Mouse (Mus musculus): ENCODE measurements around the gene Fam57b. TPM values are rescaled to one million over a fixed set of nuclear protein-coding genes. Genes with fewer than 3 reads are reported as not detected.

The Fam57b gene
- polyA plus RNA-seq, 1 experiment from 2014 or later, result 21.4 TPM

DNA sequence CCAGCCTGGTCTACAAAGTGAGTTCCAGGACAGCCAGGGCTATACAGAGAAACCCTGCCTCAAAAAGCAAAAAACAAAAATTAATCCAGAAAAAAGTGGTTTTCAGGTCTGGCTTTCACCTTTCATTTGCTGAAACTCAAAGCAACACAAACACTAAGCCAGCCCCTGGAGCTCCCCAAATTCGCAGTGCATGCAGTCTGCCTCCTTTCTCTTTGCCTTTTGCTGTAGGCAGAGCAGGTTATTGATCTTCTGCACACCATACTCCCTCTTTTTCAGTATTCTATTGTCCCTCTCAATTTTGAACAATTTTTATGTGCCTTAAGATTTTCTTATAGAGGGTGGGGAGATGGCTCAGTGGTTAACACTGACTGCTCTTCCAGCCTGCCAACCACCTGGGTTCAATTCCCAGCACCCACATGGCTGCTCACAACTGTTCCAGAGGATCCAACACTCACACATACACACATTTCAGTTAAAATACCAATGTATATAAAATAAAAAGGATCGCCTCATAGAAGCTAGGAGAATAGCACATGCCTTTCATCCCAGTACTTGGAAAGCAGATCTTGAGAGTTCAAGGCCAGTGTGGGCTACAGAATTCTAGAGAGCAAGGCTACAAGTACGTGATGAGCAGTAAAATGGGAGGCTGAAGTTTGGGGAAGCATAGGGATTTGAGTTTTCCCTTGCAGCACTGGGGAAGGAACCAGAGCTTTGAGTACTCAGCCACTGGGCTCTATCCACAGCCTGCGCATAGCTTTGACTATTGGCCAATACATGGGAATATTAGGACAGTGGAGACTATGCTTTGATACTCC lies 3.8 kb upstream of the Fam57b start:
- Histone ChIP-seq H3K27ac (no peak overlapping the region), H3K4me1 (peaks cover 53% of the 10 kb centered on the region), H3K9ac (no peak overlapping the region), H3K4me3 (no peak overlapping the region), H3K9me3 (no peaks in the 10 kb centered on the region), H3K27me3 (replicated peaks) (no peaks in the 10 kb centered on the region), H3K4me2 (replicated peaks) (0 out of 2 replicates have a peak overlapping the region, but pooled peaks have one; percentile 81), H3K36me3 (peaks cover 45% of the 10 kb centered on the region)
- WGBS, result 75% methylated on average over 4 of the region's 4 CpGs
- ATAC-seq (ENCODE audit: low FRiP score, low read depth), result no peak

DNA sequence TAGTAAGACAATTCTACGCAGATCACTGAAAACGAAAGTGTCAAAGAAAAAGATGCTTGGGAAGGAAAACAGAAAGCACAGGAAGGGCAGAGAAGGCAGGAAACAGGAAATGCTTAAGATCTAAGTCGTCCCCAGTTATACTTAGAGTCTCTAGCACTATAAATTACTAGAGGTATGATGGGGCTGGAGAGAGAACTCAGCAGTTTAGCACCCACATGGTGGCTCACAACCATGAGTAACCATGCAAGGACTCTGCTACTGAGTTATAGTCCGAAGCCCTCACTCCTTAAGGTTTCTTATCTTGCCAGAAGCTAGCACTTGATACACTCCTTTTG lies 3.2 kb upstream of the Fam57b start:
- Histone ChIP-seq H3K4me1 (peaks cover 53% of the 10 kb centered on the region), H3K27ac (no peak overlapping the region)

DNA sequence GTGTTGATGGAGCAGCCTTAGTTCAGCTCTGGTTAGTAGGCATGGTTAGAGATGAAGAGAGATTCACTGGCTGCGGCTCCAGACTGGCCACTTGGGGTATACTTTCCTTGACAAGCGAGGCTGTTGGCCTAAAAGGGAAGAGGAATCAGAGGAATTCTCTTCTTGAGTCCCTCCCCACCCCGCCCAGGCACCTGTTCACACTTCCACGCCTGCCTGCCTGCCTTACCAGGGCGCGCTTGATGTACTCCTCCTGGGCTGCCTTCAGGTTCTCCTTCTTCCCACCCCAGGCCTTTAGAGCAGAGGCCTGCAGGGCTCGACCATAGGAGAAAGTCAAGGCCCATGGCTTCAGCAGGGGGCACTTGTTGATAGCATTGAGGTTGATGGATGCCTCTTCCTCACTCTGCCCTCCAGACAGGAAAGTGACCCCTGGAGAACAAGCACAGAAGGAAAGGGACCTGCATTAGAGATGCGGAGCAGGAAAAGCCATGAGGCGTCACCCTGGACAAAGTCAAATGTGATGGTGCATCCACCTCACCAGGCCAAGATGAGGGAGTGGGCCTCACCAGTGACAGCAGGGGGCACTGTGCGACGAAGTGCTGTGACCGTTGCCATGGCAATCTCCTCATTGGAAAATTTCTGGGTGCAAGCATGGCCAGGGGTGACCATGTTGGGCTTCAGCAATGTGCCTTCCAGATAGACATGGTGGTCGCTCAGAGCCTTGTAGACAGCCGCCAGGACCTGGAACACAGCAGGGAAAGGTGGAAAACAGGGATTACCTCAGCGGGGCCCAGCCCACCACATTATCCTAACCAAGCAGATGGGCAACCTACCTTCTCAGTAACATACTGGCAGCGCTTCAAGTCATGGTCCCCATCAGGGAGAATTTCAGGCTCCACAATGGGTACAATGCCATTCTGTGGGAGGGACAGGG lies 1.8 kb upstream of the Fam57b start:
- no peaks in the 10 kb centered on the region for H3K27me3 ChIP-seq (replicated peaks)
- no peak overlapping the region for H3K27ac ChIP-seq
- H3K4me1 ChIP-seq, result peaks cover 57% of the 10 kb centered on the region
- H3K4me3 ChIP-seq, result no peak overlapping the region
- no peaks in the 10 kb centered on the region for H3K9me3 ChIP-seq
- H3K4me2 ChIP-seq (replicated peaks), result no peak overlapping the region
- H3K9ac ChIP-seq, result no peak overlapping the region
- H3K36me3 ChIP-seq, result peaks cover 29% of the 10 kb centered on the region
- no peak for ATAC-seq (ENCODE audit: low FRiP score, low read depth)
- 78% methylated on average over 16 of the region's 16 CpGs for WGBS

More for the DNA sequence above, 3.2 kb upstream of the Fam57b start:
- 79% methylated on average over 4 of the region's 4 CpGs for WGBS
- Histone ChIP-seq H3K9me3 (no peaks in the 10 kb centered on the region), H3K4me3 (no peak overlapping the region), H3K9ac (no peak overlapping the region), H3K36me3 (peaks cover 39% of the 10 kb centered on the region), H3K4me2 (replicated peaks) (no peak overlapping the region), H3K27me3 (replicated peaks) (no peaks in the 10 kb centered on the region)
- ATAC-seq (ENCODE audit: low FRiP score, low read depth), result no peak

DNA sequence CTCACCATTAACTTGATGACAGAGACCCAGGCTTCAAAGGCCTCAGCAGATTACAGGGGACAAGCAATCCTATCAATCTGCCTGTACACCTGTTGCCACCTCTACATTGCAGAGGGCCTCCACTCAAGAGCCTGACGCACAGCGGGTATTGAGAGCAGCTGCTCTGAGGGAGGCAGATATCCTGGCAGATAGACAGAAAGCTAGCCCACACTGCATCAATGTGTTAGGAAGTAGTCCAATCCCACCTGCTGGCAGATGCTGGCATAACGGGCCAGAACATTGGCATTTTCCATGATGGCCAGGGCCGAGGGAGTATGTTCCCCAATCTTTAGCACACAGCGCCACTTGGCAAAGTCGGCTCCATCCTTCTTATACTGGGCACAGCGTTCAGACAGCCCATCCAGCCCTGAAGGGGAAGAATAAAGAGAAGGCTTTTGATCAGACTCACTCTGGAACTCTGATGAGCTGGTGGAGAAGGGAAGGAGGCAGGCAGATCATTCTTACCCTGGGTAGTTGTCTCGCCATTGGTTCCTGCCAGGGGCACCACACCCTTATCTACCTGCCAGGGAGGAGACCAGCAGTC lies 1.0 kb upstream of the Fam57b start:
- Histone ChIP-seq H3K4me1 (peaks cover 49% of the 10 kb centered on the region), H3K4me3 (no peak overlapping the region), H3K27ac (no peak overlapping the region), H3K9me3 (no peaks in the 10 kb centered on the region), H3K9ac (no peak overlapping the region), H3K27me3 (replicated peaks) (no peaks in the 10 kb centered on the region), H3K4me2 (replicated peaks) (peak overlapping the region; percentile 14; the same call in 1 of the 2 replicates), H3K36me3 (peaks cover 29% of the 10 kb centered on the region)
- ATAC-seq (ENCODE audit: low FRiP score, low read depth), result no peak
- WGBS, result 77% methylated on average over 8 of the region's 8 CpGs

DNA sequence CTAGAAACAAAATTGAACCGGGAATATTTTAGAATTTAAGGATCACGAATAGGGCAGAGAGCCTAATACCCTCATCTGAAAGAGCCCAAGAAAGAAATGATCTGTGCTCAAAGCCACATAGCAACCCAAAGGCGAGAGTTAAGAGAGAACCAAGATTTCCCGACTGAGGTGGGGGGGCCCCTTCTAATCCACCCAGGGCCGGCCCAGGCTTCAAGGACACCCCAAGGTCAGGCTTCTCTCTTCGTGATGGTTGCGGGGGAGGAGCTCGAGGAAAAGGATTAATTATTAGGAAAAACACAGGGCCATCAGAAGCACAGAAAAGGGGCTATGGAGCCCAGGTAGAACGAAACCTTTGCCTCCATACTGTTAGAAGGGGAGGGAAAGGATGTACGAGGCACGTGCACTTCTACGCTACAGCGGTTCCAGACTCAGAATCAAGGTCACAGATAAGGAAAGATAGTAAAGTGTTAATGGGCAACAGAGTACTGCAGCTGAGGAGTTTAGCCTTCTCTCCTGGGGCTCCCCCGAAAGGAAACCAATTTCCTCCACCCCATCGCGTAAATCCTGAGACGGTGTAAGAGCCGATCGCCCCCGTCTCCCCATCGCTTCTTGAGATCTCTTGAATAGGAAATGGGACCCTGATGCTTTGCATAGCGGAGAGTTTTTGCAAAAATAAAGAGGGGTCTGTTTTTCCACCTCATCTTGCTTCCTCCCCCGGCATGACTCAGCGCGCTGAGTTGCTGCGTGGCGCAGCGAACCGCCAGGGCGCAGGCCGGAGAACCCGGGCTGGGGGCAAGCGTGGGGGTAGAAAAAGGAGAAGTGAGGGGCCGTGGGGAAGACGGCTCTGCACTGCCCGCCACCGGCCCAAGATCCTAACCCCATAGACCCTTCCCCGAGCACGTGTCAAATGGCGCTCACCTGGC lies 920 bp downstream of the Fam57b start:
- no peaks in the 10 kb centered on the region for H3K27me3 ChIP-seq (replicated peaks)
- peak overlapping the region; percentile 84 for H3K4me2 ChIP-seq (replicated peaks)
- 1% methylated on average over 40 of the region's 40 CpGs for WGBS
- ATAC-seq (ENCODE audit: low FRiP score, low read depth), result no peak
- H3K27ac ChIP-seq, result peak overlapping the region; percentile 90; the same call in 1 of the 2 replicates
- peaks cover 40% of the 10 kb centered on the region for H3K4me1 ChIP-seq
- H3K4me3 ChIP-seq, result peak overlapping the region; percentile 74
- peak overlapping the region; percentile 86 for H3K9ac ChIP-seq
- no peaks in the 10 kb centered on the region for H3K9me3 ChIP-seq
- H3K36me3 ChIP-seq, result peaks cover 39% of the 10 kb centered on the region

DNA sequence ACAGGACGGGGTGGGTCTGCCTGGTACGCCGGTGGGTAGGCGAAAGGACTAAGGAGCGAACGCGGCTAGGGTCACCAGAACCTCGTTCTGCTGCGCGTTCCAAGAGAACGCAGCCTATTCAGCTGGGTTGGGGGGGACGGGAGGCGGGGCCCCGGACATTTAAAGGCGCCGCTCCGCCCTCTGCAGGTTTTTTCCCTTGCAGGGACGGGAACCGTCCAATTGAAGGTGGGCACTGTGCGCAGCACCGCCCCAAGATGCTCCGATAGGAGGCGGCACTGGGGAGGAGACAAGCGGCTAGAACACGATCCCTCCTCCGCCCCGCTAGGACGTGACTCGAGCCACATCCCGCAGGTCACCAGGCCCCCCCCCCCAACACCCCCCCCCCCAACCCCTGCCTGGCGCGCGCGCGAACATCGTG lies 1.6 kb downstream of the Fam57b start:
- ATAC-seq (ENCODE audit: low FRiP score, low read depth), result peak; percentile 95
- WGBS, result 0% methylated on average over 30 of the region's 36 CpGs
- no peaks in the 10 kb centered on the region for H3K9me3 ChIP-seq
- H3K4me3 ChIP-seq, result peak overlapping the region; percentile 74
- no peaks in the 10 kb centered on the region for H3K27me3 ChIP-seq (replicated peaks)
- peak overlapping the region; percentile 90; the same call in 1 of the 2 replicates for H3K27ac ChIP-seq
- peaks cover 40% of the 10 kb centered on the region for H3K4me1 ChIP-seq
- H3K36me3 ChIP-seq, result peaks cover 39% of the 10 kb centered on the region
- peak overlapping the region; percentile 86 for H3K9ac ChIP-seq
- H3K4me2 ChIP-seq (replicated peaks), result peak overlapping the region; percentile 84

DNA sequence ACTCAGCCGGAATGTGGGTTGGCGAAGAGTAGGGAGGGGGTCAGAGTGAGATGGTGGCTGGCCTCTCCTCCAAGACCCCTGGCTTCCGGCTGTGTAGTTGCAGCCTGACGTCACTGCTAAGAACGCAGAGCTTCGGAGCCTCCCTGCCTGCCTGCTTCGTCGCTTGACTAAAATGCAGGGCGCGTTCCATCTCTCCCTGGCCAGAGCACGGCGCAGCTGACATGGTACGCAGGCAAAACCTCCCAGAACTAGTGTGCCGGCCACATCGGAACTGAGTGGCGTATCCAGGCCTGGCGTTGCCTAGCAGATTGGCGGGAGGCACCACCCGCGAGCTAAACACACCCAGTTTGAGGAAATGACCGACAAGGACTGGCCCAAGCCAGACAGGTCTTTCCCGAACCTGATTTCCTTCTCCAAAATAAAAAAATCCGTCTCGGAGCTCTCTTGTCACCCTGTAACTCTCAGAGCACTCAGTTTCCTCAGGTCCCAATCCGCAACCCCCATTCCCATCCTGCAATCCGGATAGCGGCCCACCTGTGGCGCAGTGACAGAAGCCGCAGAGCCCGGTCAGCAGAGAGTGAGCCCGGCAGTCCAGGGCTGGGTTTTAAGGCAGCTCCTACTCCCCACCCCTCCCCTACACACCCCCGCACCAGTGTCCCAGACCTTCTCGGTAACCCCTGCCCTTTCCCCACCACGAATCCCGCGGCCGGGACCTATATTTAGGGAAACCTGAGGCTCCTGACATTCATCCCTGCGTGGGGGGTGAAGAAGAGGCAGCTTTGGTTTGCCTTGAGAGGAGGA lies 2.2 kb downstream of the Fam57b start:
- Histone ChIP-seq H3K27ac (peak overlapping the region; percentile 90), H3K4me2 (replicated peaks) (peak overlapping the region; percentile 84), H3K27me3 (replicated peaks) (no peaks in the 10 kb centered on the region), H3K9me3 (no peaks in the 10 kb centered on the region), H3K4me1 (peaks cover 40% of the 10 kb centered on the region), H3K9ac (peak overlapping the region; percentile 86), H3K36me3 (peaks cover 37% of the 10 kb centered on the region), H3K4me3 (peak overlapping the region; percentile 74)
- peak; percentile 94 for ATAC-seq (ENCODE audit: low FRiP score, low read depth)
- WGBS, result under 1% methylated on average over 36 of the region's 38 CpGs

DNA sequence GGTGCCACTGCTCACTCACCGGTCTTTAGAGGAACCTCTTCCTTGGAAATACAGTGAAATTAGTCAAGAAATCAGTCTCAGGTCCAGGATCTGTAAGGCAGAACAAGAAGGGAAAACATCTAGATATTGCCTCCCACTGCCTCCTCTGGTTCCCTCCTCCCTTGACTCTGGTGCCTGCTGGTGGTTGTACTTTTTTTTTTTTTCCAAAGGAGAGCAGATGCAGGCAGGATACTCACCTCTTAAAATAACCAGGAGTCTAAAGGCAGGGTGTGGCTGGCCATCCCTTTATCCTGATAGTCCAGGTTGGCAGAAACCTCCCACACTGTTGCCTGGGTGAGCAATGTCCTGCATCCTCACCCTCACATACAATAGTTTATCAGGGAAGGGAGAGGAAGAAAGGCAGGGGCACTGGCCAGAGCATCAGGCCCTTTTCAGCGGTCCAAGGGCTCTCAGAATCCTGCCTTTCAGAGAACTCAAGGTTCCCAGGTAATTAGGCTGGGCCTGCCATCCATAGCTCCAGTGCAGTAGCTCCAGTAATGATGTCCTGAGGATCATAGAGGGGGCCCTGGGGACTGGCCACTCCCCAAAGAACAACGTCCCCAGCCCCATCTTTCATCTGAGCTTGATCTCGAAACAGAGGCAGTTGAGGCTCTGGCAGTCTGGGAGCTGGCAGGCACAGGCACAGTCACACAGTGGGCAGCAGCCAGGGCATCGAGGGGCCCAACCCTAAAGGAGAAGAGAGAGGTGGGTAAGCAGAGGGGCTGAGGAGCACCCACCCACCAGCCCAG lies 3.0 kb downstream of the Fam57b start:
- WGBS, result 40% methylated on average over 5 of the region's 5 CpGs

DNA sequence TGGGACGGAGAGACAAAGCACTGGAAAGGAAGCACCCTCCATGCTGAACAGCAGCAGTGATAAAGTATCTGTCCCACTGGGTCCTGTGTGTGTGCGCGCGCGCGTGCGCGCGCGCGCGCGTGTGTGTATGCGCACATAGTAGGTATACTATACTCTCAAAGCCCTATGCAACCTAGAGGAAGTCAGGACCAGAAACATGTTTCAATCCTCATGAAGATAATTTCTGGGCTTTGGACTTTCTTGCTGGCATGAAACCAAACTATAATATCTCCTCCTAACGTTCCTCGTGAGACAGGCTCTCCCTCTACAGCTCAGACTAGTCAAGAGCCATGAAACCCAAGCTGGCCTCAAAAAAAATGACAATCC lies 3.6 kb downstream of the Fam57b start:
- Histone ChIP-seq H3K9ac (no peak overlapping the region), H3K9me3 (no peaks in the 10 kb centered on the region), H3K4me1 (peaks cover 34% of the 10 kb centered on the region), H3K36me3 (peaks cover 24% of the 10 kb centered on the region), H3K4me2 (replicated peaks) (no peak overlapping the region), H3K27me3 (replicated peaks) (no peaks in the 10 kb centered on the region), H3K4me3 (no peak overlapping the region), H3K27ac (no peak overlapping the region)
- no peak for ATAC-seq (ENCODE audit: low FRiP score, low read depth)
- 91% methylated on average over 16 of the region's 16 CpGs for WGBS

More for the DNA sequence above, 3.0 kb downstream of the Fam57b start:
- H3K4me1 ChIP-seq, result peaks cover 40% of the 10 kb centered on the region
- peak overlapping the region; percentile 86 for H3K9ac ChIP-seq
- no peaks in the 10 kb centered on the region for H3K27me3 ChIP-seq (replicated peaks)
- peak overlapping the region; percentile 84 for H3K4me2 ChIP-seq (replicated peaks)
- H3K9me3 ChIP-seq, result no peaks in the 10 kb centered on the region
- peak overlapping the region; percentile 74 for H3K4me3 ChIP-seq
- H3K27ac ChIP-seq, result peak overlapping the region; percentile 90; the same call in 1 of the 2 replicates
- ATAC-seq (ENCODE audit: low FRiP score, low read depth), result no peak
- peaks cover 29% of the 10 kb centered on the region for H3K36me3 ChIP-seq

DNA sequence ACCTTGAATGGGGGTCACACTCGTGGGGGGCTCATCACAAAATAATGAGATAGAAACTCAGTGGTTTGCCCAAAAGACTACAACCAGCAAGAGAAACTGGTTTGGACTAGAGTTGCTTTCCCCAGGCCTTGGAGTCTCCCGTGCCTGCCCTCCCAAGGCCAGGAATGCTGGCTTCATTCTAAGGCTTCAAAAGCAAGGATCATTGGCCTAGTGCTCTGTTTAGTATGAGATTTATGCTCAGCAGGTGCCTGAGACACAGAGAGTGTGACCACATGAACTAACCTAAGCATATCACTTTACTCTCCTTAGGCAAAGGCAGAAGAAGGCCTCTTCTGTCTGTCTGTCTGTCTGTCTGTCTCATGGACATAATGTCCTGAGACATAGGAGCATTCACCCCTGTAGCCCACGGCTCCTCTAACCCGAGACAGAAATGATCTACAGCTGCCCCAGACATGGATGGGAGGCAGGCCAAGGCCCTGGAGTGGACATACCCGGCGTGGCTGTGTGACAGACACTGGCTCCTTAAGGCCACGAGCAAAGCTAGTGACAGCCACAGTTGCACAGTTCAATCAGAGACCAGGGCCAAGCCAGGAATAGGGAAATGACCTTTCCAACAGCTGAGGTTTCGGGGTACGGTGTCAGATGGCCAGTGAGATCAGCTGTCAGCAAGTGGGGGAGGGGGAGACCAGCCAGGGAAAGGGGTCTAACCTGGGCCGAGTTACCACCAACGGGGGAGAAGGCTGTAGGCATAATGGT lies 4.8 kb downstream of the Fam57b start:
- Histone ChIP-seq H3K9me3 (no peaks in the 10 kb centered on the region), H3K4me2 (replicated peaks) (no peak overlapping the region), H3K27me3 (replicated peaks) (no peaks in the 10 kb centered on the region), H3K36me3 (peaks cover 12% of the 10 kb centered on the region; the same call in 1 of the 2 replicates), H3K4me3 (no peak overlapping the region), H3K4me1 (peaks cover 22% of the 10 kb centered on the region), H3K9ac (no peak overlapping the region), H3K27ac (no peak overlapping the region)
- 85% methylated on average over 11 of the region's 11 CpGs for WGBS
- ATAC-seq (ENCODE audit: low FRiP score, low read depth), result no peak
